Comparison of ENCODE assay signal across 9 mouse cellular contexts in genomic region chr3:88500655-88501365, GRCm38 (mm10). TPM values are rescaled to one million over a fixed set of nuclear protein-coding genes. Genes with fewer than 3 reads are reported as not detected.
DNase-seq lines count a peak whose midpoint lies in the region; ATAC-seq and TF ChIP-seq lines count a peak whose summit lies in the region.
"Had no signal": no experiment of that assay in that cellular context is flagged by ENCODE, and none has a peak within 500 bp of the region (broad histone marks: within the 10 kb centered on the region; RNA-seq: fewer than 3 reads in every experiment).

No protein-coding gene starts in this region.

- TF ChIP-seq EP300 in MEL (IDR thresholded peaks at IDR 0.05; ENCODE audit: low read depth in 1 of 2, low read length in 2 of 2) = no peak

- H3K36me3 ChIP-seq in heart, embryonic 13.5 days = peaks cover 26% of the 10 kb centered on the region
- peaks cover 2 to 44% of the 10 kb centered on the region in 2 experiments; a peak in 3 of 4 replicates for H3K36me3 ChIP-seq in MEL (ENCODE audit: control insufficient read depth in 1 of 2, insufficient read depth in 2 of 2, low read length in 2 of 2)
- H3K36me3 ChIP-seq in intestine, embryonic 14.5 days (ENCODE audit: control insufficient read depth, insufficient read depth, low read length) = no peaks in the 10 kb centered on the region
- peaks cover 48% of the 10 kb centered on the region for H3K36me3 ChIP-seq in liver, embryonic 12.5 days
- H3K36me3 ChIP-seq in forebrain, embryonic 13.5 days (ENCODE audit: poor library complexity, severe bottlenecking) = no peaks in the 10 kb centered on the region
- H3K36me3 ChIP-seq in forebrain, embryonic 11.5 days (ENCODE audit: control insufficient read depth, insufficient read depth, low read length) = no peaks in the 10 kb centered on the region

- H3K9ac ChIP-seq in heart, embryonic 13.5 days = peak overlapping the region; percentile 97
- peak overlapping the region; percentile 76 for H3K9ac ChIP-seq in MEL (ENCODE audit: control insufficient read depth, low read depth, low read length, poor library complexity, severe bottlenecking)
- no peak overlapping the region for H3K9ac ChIP-seq in intestine, embryonic 14.5 days (ENCODE audit: low read length)
- H3K9ac ChIP-seq in liver, embryonic 12.5 days = peak overlapping the region; percentile 98
- H3K9ac ChIP-seq in forebrain, embryonic 13.5 days = no peak overlapping the region
- no peak overlapping the region for H3K9ac ChIP-seq in forebrain, embryonic 11.5 days (ENCODE audit: low read length)

- no peak for TF ChIP-seq POLR2A in MEL (IDR thresholded peaks at IDR 0.05; ENCODE audit: control insufficient read depth in 1 of 2, insufficient read depth in 1 of 2, low read depth in 1 of 2, low read length in 2 of 2, poor library complexity in 1 of 2)

- DNase-seq in heart, adult 9 months (ENCODE audit: low spot score in 2 of 2) = no peak
- DNase-seq in MEL (ENCODE audit: low read depth, low spot score) = no peak
- no peak for DNase-seq in intestine, embryonic 14.5 days (ENCODE audit: low spot score)
- DNase-seq in forebrain, embryonic 11.5 days (ENCODE audit: low spot score) = no peak
- no peak for DNase-seq in retina, postnatal 1 day
- DNase-seq: thymus, postnatal 4 days had no signal

- no peaks in the 10 kb centered on the region for H3K27me3 ChIP-seq in heart, embryonic 13.5 days (replicated peaks)
- no peaks in the 10 kb centered on the region for H3K27me3 ChIP-seq in MEL (ENCODE audit: control insufficient read depth in 1 of 2, insufficient read depth in 2 of 2, low read length in 2 of 2)
- no peaks in the 10 kb centered on the region for H3K27me3 ChIP-seq in intestine, embryonic 14.5 days (replicated peaks; ENCODE audit: control insufficient read depth, insufficient read depth, low read length)
- H3K27me3 ChIP-seq in liver, embryonic 12.5 days (replicated peaks) = no peaks in the 10 kb centered on the region
- peaks cover 26% of the 10 kb centered on the region for H3K27me3 ChIP-seq in forebrain, embryonic 13.5 days
- peaks cover 16% of the 10 kb centered on the region for H3K27me3 ChIP-seq in forebrain, embryonic 11.5 days (ENCODE audit: control insufficient read depth, insufficient read depth, low read length)

- peaks cover 42% of the 10 kb centered on the region for H3K79me2 ChIP-seq in MEL (ENCODE audit: control insufficient read depth, insufficient read depth, low read length, poor library complexity)

- no peaks in the 10 kb centered on the region for H3K9me3 ChIP-seq in heart, embryonic 13.5 days
- no peaks in the 10 kb centered on the region for H3K9me3 ChIP-seq in MEL (replicated peaks; ENCODE audit: insufficient read depth, low read length)
- H3K9me3 ChIP-seq in intestine, embryonic 14.5 days (ENCODE audit: control insufficient read depth, low read length) = no peaks in the 10 kb centered on the region
- no peaks in the 10 kb centered on the region for H3K9me3 ChIP-seq in liver, embryonic 12.5 days (replicated peaks)
- no peaks in the 10 kb centered on the region for H3K9me3 ChIP-seq in forebrain, embryonic 13.5 days (replicated peaks)
- no peaks in the 10 kb centered on the region for H3K9me3 ChIP-seq in forebrain, embryonic 11.5 days (ENCODE audit: control insufficient read depth, low read length)

- no peak for TF ChIP-seq CTCF in MEL (IDR thresholded peaks at IDR 0.05 in 2 of 3, conservative IDR thresholded peaks at IDR 0.05 in 1 of 3; ENCODE audit: control insufficient read depth in 1 of 3, insufficient read depth in 1 of 3, low read depth in 2 of 3, low read length in 3 of 3, poor library complexity in 1 of 3, severe bottlenecking in 1 of 3)

- TF ChIP-seq RAD21 in MEL (IDR thresholded peaks at IDR 0.05; ENCODE audit: low read depth, low read length) = no peak

- peak overlapping the region; percentile 94 for H3K4me3 ChIP-seq in heart, embryonic 13.5 days
- H3K4me3 ChIP-seq in MEL (ENCODE audit: control insufficient read depth in 1 of 2, insufficient read depth in 1 of 2, low read depth in 2 of 2, low read length in 2 of 2) = peak overlapping the region; percentile 82 to 88
- 0 out of 2 replicates have a peak overlapping the region, but pooled peaks have one; percentile 70 for H3K4me3 ChIP-seq in intestine, embryonic 14.5 days (ENCODE audit: low read depth, low read length)
- H3K4me3 ChIP-seq in liver, embryonic 12.5 days = peak overlapping the region; percentile 97
- no peak overlapping the region for H3K4me3 ChIP-seq in forebrain, embryonic 13.5 days
- no peak overlapping the region for H3K4me3 ChIP-seq in forebrain, embryonic 11.5 days (ENCODE audit: low read depth, low read length)

- peak overlapping the region; percentile 98 for H3K4me2 ChIP-seq in heart, embryonic 13.5 days
- H3K4me2 ChIP-seq in intestine, embryonic 14.5 days (ENCODE audit: low read length) = peak overlapping the region; percentile 97
- H3K4me2 ChIP-seq in liver, embryonic 12.5 days = peak overlapping the region; percentile 89
- H3K4me2 ChIP-seq in forebrain, embryonic 13.5 days = no peak overlapping the region
- no peak overlapping the region for H3K4me2 ChIP-seq in forebrain, embryonic 11.5 days (ENCODE audit: low read depth, low read length, severe bottlenecking)

- 57% methylated on average over 4 of the region's 4 CpGs for WGBS in heart, embryonic 13.5 days
- WGBS in intestine, embryonic 14.5 days = 52% methylated on average over 4 of the region's 4 CpGs
- 53% methylated on average over 4 of the region's 4 CpGs for WGBS in liver, embryonic 12.5 days (ENCODE audit: insufficient replicate concordance)
- WGBS in forebrain, embryonic 13.5 days = 48% methylated on average over 4 of the region's 4 CpGs
- WGBS in forebrain, embryonic 11.5 days = 49% methylated on average over 4 of the region's 4 CpGs

- H3K27ac ChIP-seq in heart, embryonic 13.5 days (replicated peaks) = no peak overlapping the region
- peak overlapping the region; percentile 95 for H3K27ac ChIP-seq in MEL (ENCODE audit: control insufficient read depth, low read depth, low read length)
- H3K27ac ChIP-seq in intestine, embryonic 14.5 days (ENCODE audit: low read depth) = no peak overlapping the region
- H3K27ac ChIP-seq in liver, embryonic 12.5 days = peak overlapping the region; percentile 95
- no peak overlapping the region for H3K27ac ChIP-seq in forebrain, embryonic 13.5 days
- H3K27ac ChIP-seq in forebrain, embryonic 11.5 days (ENCODE audit: low read depth, low read length) = no peak overlapping the region

- no peak for ATAC-seq in heart, embryonic 13.5 days (ENCODE audit: extremely low read depth, insufficient number of reproducible peaks, low FRiP score, low TSS enrichment)
- ATAC-seq in intestine, embryonic 14.5 days (replicated peaks; ENCODE audit: low FRiP score, low TSS enrichment, low read depth) = no peak
- ATAC-seq in liver, embryonic 12.5 days = no peak
- no peak for ATAC-seq in forebrain, embryonic 13.5 days
- ATAC-seq in forebrain, embryonic 11.5 days (replicated peaks; ENCODE audit: low FRiP score) = no peak

- peaks cover 64% of the 10 kb centered on the region for H3K4me1 ChIP-seq in heart, embryonic 13.5 days
- H3K4me1 ChIP-seq in MEL (ENCODE audit: control insufficient read depth in 1 of 2, insufficient read depth in 2 of 2, low read length in 2 of 2) = peaks cover 19 to 47% of the 10 kb centered on the region in 2 experiments
- H3K4me1 ChIP-seq in intestine, embryonic 14.5 days (replicated peaks; ENCODE audit: control insufficient read depth, insufficient read depth, low read length) = peaks cover 21% of the 10 kb centered on the region
- H3K4me1 ChIP-seq in liver, embryonic 12.5 days = peaks cover 87% of the 10 kb centered on the region
- peaks cover 22% of the 10 kb centered on the region for H3K4me1 ChIP-seq in forebrain, embryonic 13.5 days
- peaks cover 8% of the 10 kb centered on the region for H3K4me1 ChIP-seq in forebrain, embryonic 11.5 days (replicated peaks; ENCODE audit: control insufficient read depth, insufficient read depth, low read length)

RNA-seq across cellular contexts. Expression of gene Lmna, which starts 8.9 kb away (rescaled TPM):
- polyA plus RNA-seq in heart, embryonic 13.5 days (2015; fragmentation: Nextera tagmentation; extraction: Ambion mirVana) = 86.7 and 97.1 TPM in 2 replicates
- total RNA-seq in MEL (2012; rRNA removed) = 388 and 394 TPM in 2 replicates
- 100 to 1,000 TPM; 128 to 302 TPM for polyA plus RNA-seq in MEL (2012; ENCODE audit: insufficient read depth in 1 of 2, insufficient read length in 2 of 2, low read depth in 1 of 2, low replicate concordance in 2 of 2, missing spikeins in 1 of 2)
- 86.0 and 96.0 TPM in 2 replicates for polyA plus RNA-seq in intestine, embryonic 14.5 days (2014; fragmentation: Nextera tagmentation; extraction: Ambion mirVana)
- polyA plus RNA-seq in liver, embryonic 12.5 days (2016; fragmentation: Nextera tagmentation; extraction: Ambion mirVana) = 189 TPM in 2 replicates
- 12.1 and 15.5 TPM in 2 replicates for polyA plus RNA-seq in forebrain, embryonic 13.5 days (2015; fragmentation: Nextera tagmentation; extraction: Ambion mirVana)
- polyA plus RNA-seq in forebrain, embryonic 11.5 days (2014; fragmentation: Nextera tagmentation; extraction: Ambion mirVana) = 19.4 and 20.4 TPM in 2 replicates

RNA-seq across cellular contexts. Expression of gene Mex3a, which starts 31.4 kb away (rescaled TPM):
- 9.9 and 10.1 TPM in 2 replicates for polyA plus RNA-seq in heart, embryonic 13.5 days (2015; fragmentation: Nextera tagmentation; extraction: Ambion mirVana)
- total RNA-seq in MEL (2012; rRNA removed) = 4.3 and 5.5 TPM in 2 replicates
- polyA plus RNA-seq in MEL (2012; ENCODE audit: insufficient read depth in 1 of 2, insufficient read length in 2 of 2, low read depth in 1 of 2, low replicate concordance in 2 of 2, missing spikeins in 1 of 2) = 10 to 100 TPM in 1 of 2 experiments, not detected in 1; 10.1 TPM
- 19.8 and 23.8 TPM in 2 replicates for polyA plus RNA-seq in intestine, embryonic 14.5 days (2014; fragmentation: Nextera tagmentation; extraction: Ambion mirVana)
- polyA plus RNA-seq in liver, embryonic 12.5 days (2016; fragmentation: Nextera tagmentation; extraction: Ambion mirVana) = 2.8 and 3.1 TPM in 2 replicates
- 51.5 and 52.6 TPM in 2 replicates for polyA plus RNA-seq in forebrain, embryonic 13.5 days (2015; fragmentation: Nextera tagmentation; extraction: Ambion mirVana)
- 44.4 and 46.2 TPM in 2 replicates for polyA plus RNA-seq in forebrain, embryonic 11.5 days (2014; fragmentation: Nextera tagmentation; extraction: Ambion mirVana)

RNA-seq across cellular contexts. Expression of gene Sema4a, which starts 39.8 kb away (rescaled TPM):
- 1.3 and 1.7 TPM in 2 replicates for polyA plus RNA-seq in heart, embryonic 13.5 days (2015; fragmentation: Nextera tagmentation; extraction: Ambion mirVana)
- total RNA-seq in MEL (2012; rRNA removed) = 31.4 and 45.3 TPM in 2 replicates
- polyA plus RNA-seq in MEL (2012; ENCODE audit: insufficient read depth in 1 of 2, insufficient read length in 2 of 2, low read depth in 1 of 2, low replicate concordance in 2 of 2, missing spikeins in 1 of 2) = 10 to 100 TPM in 1 of 2 experiments, not detected in 1; 33.5 TPM
- 11.1 and 13.3 TPM in 2 replicates for polyA plus RNA-seq in intestine, embryonic 14.5 days (2014; fragmentation: Nextera tagmentation; extraction: Ambion mirVana)
- polyA plus RNA-seq in liver, embryonic 12.5 days (2016; fragmentation: Nextera tagmentation; extraction: Ambion mirVana) = 14.4 and 17.6 TPM in 2 replicates
- 13.7 and 16.7 TPM in 2 replicates for polyA plus RNA-seq in forebrain, embryonic 13.5 days (2015; fragmentation: Nextera tagmentation; extraction: Ambion mirVana)
- polyA plus RNA-seq in forebrain, embryonic 11.5 days (2014; fragmentation: Nextera tagmentation; extraction: Ambion mirVana) = 9.3 and 10.3 TPM in 2 replicates

RNA-seq across cellular contexts. Expression of gene Rab25, which starts 47.3 kb away (rescaled TPM):
- 1.1 and 1.5 TPM in 2 replicates for polyA plus RNA-seq in heart, embryonic 13.5 days (2015; fragmentation: Nextera tagmentation; extraction: Ambion mirVana)
- total RNA-seq in MEL (2012; rRNA removed) = 0.75 and 0.96 TPM in 2 replicates
- 1 to 10 TPM in 1 of 2 experiments, not detected in 1; 1.9 TPM for polyA plus RNA-seq in MEL (2012; ENCODE audit: insufficient read depth in 1 of 2, insufficient read length in 2 of 2, low read depth in 1 of 2, low replicate concordance in 2 of 2, missing spikeins in 1 of 2)
- polyA plus RNA-seq in intestine, embryonic 14.5 days (2014; fragmentation: Nextera tagmentation; extraction: Ambion mirVana) = 55.6 and 56.9 TPM in 2 replicates
- 0.70 TPM in 1 of 2 replicates, not detected in the other for polyA plus RNA-seq in liver, embryonic 12.5 days (2016; fragmentation: Nextera tagmentation; extraction: Ambion mirVana)
- not detected in 2 replicates for polyA plus RNA-seq in forebrain, embryonic 13.5 days (2015; fragmentation: Nextera tagmentation; extraction: Ambion mirVana)
- 0.43 and 1.1 TPM in 2 replicates for polyA plus RNA-seq in forebrain, embryonic 11.5 days (2014; fragmentation: Nextera tagmentation; extraction: Ambion mirVana)

RNA-seq across cellular contexts. Expression of gene Lamtor2, which starts 52.1 kb away (rescaled TPM):
- polyA plus RNA-seq in heart, embryonic 13.5 days (2015; fragmentation: Nextera tagmentation; extraction: Ambion mirVana) = 131 and 150 TPM in 2 replicates
- 125 and 127 TPM in 2 replicates for total RNA-seq in MEL (2012; rRNA removed)
- 100 to 1,000 TPM in 1 of 2 experiments, not detected in 1; 188 TPM for polyA plus RNA-seq in MEL (2012; ENCODE audit: insufficient read depth in 1 of 2, insufficient read length in 2 of 2, low read depth in 1 of 2, low replicate concordance in 2 of 2, missing spikeins in 1 of 2)
- 98.9 and 102 TPM in 2 replicates for polyA plus RNA-seq in intestine, embryonic 14.5 days (2014; fragmentation: Nextera tagmentation; extraction: Ambion mirVana)
- 101 and 102 TPM in 2 replicates for polyA plus RNA-seq in liver, embryonic 12.5 days (2016; fragmentation: Nextera tagmentation; extraction: Ambion mirVana)
- 170 and 180 TPM in 2 replicates for polyA plus RNA-seq in forebrain, embryonic 13.5 days (2015; fragmentation: Nextera tagmentation; extraction: Ambion mirVana)
- 89.3 and 96.0 TPM in 2 replicates for polyA plus RNA-seq in forebrain, embryonic 11.5 days (2014; fragmentation: Nextera tagmentation; extraction: Ambion mirVana)

Comparison
In these comparisons a context has a peak if more than half of its experiments do, and no peak if none do; other contexts are left out.
1. H3K27ac ChIP-seq: peak in MEL (single experiment) and liver, embryonic 12.5 days (single experiment); none in heart, embryonic 13.5 days (single experiment), intestine, embryonic 14.5 days (single experiment), forebrain, embryonic 13.5 days (single experiment) and forebrain, embryonic 11.5 days (single experiment).
2. H3K4me2 ChIP-seq: peak in heart, embryonic 13.5 days (single experiment), intestine, embryonic 14.5 days (single experiment) and liver, embryonic 12.5 days (single experiment); none in forebrain, embryonic 13.5 days (single experiment) and forebrain, embryonic 11.5 days (single experiment).
3. H3K4me3 ChIP-seq: peak in heart, embryonic 13.5 days (single experiment), MEL (2 of 2), intestine, embryonic 14.5 days (single experiment) and liver, embryonic 12.5 days (single experiment); none in forebrain, embryonic 13.5 days (single experiment) and forebrain, embryonic 11.5 days (single experiment).
4. H3K9ac ChIP-seq: peak in heart, embryonic 13.5 days (single experiment), MEL (single experiment) and liver, embryonic 12.5 days (single experiment); none in intestine, embryonic 14.5 days (single experiment), forebrain, embryonic 13.5 days (single experiment) and forebrain, embryonic 11.5 days (single experiment).